Mouse (Mus musculus): ENCODE data around the gene Foxq1. TPM values are rescaled to one million over a fixed set of nuclear protein-coding genes. Genes with fewer than 3 reads are reported as not detected.

The Foxq1 gene
- polyA plus RNA-seq (2012; ENCODE audit: insufficient read depth, insufficient read length, missing spikeins): not detected in 2 replicates

DNA sequence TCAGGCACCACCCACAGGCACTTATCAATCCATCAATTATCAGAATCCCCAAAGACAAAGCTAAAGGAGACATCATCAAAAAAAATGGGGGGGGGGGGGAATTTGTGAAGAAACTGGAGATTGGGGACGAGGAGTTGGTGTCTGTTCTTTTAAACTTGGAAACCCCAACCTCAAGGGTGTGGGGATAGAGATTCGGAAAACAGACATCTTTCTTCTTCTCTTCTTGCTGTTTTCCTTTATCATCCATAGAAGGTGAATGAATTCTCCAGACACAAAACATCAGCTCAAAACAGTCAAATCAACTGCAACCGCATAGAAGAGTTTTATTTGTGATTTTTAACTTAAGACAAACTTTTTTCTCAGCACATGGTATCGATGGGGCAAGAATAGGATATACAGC is at the start of gene Foxq1:
Gene Foxq1, plus strand, starts transcription at position 301 of the 400 bp plus-strand sequence.
- Histone ChIP-seq H3K4me1 (ENCODE audit: control insufficient read depth, insufficient read depth, insufficient read length, low read length) (peaks cover 3% of the 10 kb centered on the region; the same call in 1 of the 2 replicates), H3K27ac (replicated peaks; ENCODE audit: low read depth, low read length) (no peak within 1 kb of the TSS), H3K4me3 (ENCODE audit: insufficient read depth, low read depth, low read length) (no peak within 1 kb of the TSS)

DNA sequence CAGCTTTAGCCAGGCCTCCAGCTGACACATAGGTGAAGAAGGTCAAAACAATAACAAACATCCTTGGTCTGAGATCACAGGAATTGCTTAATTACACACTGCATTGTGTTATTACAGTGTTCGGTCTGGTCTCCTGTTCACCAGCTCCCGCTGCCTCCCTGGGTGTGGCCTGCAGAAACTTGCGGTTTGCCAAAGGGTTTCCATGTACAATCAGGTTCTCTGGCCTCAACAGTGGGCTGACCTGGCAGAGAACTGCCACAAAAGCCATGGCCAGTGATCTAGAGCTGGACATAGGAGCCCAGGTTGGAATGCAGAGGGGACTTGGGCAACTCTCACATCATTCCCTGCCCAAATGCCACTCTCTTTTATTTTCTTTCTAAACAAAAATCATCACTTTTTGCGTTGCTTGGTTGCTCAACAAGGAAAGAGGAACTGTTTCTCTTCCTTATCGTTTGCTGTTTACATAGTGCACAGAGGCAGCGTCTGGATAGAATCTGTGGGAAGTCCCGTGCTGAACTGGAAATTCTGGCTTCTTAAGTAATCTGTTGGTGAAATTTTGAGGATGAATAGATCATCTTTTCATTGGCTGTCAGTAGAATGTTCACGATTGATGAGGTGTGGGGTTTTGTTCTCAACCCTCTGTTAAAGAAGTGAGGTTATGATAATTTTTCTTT is 49.3 kb upstream of the Foxq1 start:
- H3K4me1 ChIP-seq (ENCODE audit: control insufficient read depth, insufficient read depth, insufficient read length, low read length): no peaks in the 10 kb centered on the region
- H3K4me3 ChIP-seq (ENCODE audit: insufficient read depth, low read depth, low read length): no peak overlapping the region
- H3K27ac ChIP-seq (replicated peaks; ENCODE audit: low read depth, low read length): no peak overlapping the region

DNA sequence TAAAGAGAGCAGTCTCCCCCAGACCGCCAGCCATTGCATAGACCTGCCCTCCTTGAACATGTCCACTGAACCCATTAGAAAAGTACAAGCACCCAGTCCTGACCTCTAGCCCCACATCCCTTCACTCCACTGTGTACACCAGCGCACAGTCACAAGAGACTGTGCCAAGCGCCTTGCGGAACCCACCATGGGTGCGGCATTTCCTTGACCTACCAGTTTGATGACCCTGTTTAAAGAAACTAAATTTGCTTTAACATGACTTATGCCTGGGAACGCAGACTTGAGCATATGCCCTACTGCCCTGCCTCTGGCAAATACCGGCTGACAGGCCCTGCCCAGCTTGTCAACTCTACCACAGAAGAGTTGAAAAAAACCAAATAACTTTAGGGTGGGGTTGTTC is 40.7 kb upstream of the Foxq1 start:
- H3K4me1 ChIP-seq (ENCODE audit: control insufficient read depth, insufficient read depth, insufficient read length, low read length): no peaks in the 10 kb centered on the region
- H3K4me3 ChIP-seq (ENCODE audit: insufficient read depth, low read depth, low read length): no peak overlapping the region
- no peak overlapping the region for H3K27ac ChIP-seq (replicated peaks; ENCODE audit: low read depth, low read length)

DNA sequence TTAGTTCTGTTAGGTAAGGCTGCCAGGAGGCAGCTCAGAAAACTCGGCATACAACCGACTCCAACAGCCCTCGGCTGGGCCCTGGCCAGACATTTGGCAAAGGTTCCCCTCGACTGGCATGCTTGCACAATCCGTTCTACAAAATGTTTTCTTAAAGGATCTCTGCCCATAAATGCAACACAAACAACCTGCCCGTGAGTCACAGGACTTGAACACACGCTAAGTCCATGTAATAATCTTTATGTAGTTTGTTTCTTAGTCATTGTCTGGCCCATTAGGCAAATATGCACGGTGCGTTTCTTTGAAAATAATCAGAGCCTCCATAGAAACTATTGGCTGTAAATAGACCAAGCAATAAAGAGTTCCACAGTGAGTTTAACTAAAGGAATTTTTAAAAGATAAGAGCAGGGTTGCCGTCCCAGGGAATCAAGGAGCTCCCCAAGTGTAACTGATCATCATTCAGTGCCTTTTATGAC is 37.5 kb upstream of the Foxq1 start:
- Histone ChIP-seq H3K4me3 (ENCODE audit: insufficient read depth, low read depth, low read length) (no peak overlapping the region), H3K4me1 (ENCODE audit: control insufficient read depth, insufficient read depth, insufficient read length, low read length) (no peaks in the 10 kb centered on the region), H3K27ac (replicated peaks; ENCODE audit: low read depth, low read length) (no peak overlapping the region)

DNA sequence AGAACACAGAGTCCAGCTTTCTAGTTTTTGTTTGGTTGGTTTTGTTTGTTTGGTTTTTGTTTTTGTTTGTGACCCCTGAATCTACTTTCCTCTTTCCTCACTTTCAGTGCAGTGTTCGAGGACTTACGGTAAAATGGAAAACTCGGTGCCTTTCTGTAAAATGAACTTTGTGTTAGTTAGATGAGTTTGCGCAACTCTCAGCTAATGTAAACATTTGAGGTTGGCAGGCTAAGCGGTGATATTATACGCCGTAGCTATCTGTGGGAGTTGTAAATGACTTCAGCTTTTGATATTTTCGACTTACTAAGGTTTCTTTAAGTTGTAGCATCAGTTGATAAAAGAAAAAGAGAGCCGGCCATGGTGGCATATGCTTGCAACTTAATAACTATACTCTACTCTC is 37.0 kb upstream of the Foxq1 start:
- no peak overlapping the region for H3K4me3 ChIP-seq (ENCODE audit: insufficient read depth, low read depth, low read length)
- no peaks in the 10 kb centered on the region for H3K4me1 ChIP-seq (ENCODE audit: control insufficient read depth, insufficient read depth, insufficient read length, low read length)
- H3K27ac ChIP-seq (replicated peaks; ENCODE audit: low read depth, low read length): no peak overlapping the region

DNA sequence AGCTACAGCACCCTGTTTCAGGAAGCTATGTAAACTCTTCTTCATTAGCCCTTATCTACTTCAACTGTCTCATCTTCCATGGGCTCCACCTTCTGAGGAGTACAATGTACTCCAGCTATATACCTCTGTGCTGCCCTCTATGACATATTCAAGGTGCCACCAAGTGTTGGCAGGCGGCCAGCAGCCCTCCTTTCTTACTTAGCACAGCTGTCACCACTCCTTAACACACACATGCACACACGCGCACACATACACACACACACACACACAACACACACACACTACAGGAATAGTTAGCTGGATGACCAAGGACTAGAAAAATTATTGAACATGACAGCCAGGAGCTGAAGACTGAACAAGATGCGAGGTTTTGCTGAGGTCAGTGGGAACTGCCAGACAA is 31.0 kb upstream of the Foxq1 start:
- Histone ChIP-seq H3K27ac (replicated peaks; ENCODE audit: low read depth, low read length) (no peak overlapping the region), H3K4me3 (ENCODE audit: insufficient read depth, low read depth, low read length) (no peak overlapping the region), H3K4me1 (ENCODE audit: control insufficient read depth, insufficient read depth, insufficient read length, low read length) (no peaks in the 10 kb centered on the region)

DNA sequence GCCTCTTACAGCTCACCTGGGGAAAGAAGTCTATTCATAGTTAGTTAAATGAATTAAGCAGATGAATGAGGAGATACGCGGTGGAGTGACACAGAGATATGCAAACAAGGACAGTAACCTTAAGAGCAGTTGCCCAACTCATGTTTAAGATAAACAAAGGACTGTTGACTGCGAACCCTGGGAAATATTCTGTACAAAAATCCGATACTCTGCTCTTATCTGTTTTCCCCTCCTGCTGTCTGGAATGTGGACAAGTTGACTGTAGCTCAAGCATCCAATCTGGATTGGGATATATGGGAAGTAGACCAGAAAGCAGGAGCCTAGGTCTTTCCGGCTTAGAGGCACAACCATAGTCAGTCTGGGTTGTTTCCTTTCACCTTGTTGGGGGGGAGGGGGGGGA is 24.7 kb upstream of the Foxq1 start:
- H3K27ac ChIP-seq (replicated peaks; ENCODE audit: low read depth, low read length): no peak overlapping the region
- H3K4me3 ChIP-seq (ENCODE audit: insufficient read depth, low read depth, low read length): no peak overlapping the region
- H3K4me1 ChIP-seq (ENCODE audit: control insufficient read depth, insufficient read depth, insufficient read length, low read length): no peaks in the 10 kb centered on the region

DNA sequence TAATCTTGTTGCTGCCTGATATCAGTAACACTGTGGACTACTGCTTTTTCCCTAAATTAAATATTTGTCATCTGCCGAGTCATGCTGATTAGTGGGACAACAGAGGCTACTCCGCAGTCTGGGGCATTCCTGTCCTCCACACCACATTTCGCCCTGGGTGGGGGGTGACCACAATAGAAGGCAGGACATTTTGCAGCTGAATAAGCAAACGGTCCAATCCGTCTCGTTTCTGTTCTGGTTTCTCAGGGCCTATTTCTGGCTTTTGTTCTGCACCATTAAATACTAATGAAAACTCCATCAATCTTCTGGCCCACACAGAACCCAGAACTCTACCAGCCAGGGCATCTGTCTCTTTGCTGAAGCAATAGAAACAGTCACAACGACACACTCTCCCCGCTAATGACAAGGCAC is 24.3 kb upstream of the Foxq1 start:
- no peaks in the 10 kb centered on the region for H3K4me1 ChIP-seq (ENCODE audit: control insufficient read depth, insufficient read depth, insufficient read length, low read length)
- no peak overlapping the region for H3K4me3 ChIP-seq (ENCODE audit: insufficient read depth, low read depth, low read length)
- no peak overlapping the region for H3K27ac ChIP-seq (replicated peaks; ENCODE audit: low read depth, low read length)

DNA sequence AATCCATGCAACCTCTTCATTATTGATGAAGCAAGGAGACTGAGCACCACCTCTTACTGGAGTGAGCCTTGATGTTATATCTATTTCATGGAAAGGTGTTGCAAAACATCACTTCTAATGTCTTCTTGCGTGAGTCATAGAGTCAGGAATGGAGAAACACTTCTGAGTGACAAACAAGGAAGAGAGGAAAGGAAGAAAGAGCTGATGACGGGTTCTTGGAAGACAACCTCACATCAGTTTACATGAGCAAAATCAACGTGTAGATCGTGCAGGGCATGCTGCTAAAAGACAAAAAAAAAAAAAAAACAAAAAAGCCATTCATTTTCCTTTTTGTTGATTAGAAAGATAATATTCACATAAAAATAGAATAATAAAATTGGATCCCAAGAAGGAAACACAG is 21.2 kb upstream of the Foxq1 start:
- Histone ChIP-seq H3K27ac (replicated peaks; ENCODE audit: low read depth, low read length) (no peak overlapping the region), H3K4me1 (ENCODE audit: control insufficient read depth, insufficient read depth, insufficient read length, low read length) (no peaks in the 10 kb centered on the region), H3K4me3 (ENCODE audit: insufficient read depth, low read depth, low read length) (no peak overlapping the region)

DNA sequence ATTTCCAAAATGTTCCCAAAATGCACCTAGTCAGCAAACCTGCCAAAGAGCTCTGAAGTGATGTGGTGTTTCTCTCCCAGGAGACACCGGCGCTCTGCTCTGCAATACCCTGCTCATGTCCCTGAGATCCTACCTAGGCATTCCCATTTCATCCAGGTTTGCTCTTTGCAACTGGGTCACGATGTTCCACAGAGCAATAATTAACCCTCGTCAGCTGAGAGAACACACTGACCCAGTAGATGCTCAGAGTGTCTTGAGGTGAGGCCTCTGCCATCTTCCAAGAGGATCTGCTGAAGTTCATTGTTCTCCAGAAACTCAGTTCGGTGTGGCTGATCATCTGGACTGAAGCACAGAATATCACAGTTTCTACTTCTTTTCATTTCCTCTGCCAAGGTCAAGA is 12.9 kb upstream of the Foxq1 start:
- no peak overlapping the region for H3K4me3 ChIP-seq (ENCODE audit: insufficient read depth, low read depth, low read length)
- no peaks in the 10 kb centered on the region for H3K4me1 ChIP-seq (ENCODE audit: control insufficient read depth, insufficient read depth, insufficient read length, low read length)
- H3K27ac ChIP-seq (replicated peaks; ENCODE audit: low read depth, low read length): no peak overlapping the region

DNA sequence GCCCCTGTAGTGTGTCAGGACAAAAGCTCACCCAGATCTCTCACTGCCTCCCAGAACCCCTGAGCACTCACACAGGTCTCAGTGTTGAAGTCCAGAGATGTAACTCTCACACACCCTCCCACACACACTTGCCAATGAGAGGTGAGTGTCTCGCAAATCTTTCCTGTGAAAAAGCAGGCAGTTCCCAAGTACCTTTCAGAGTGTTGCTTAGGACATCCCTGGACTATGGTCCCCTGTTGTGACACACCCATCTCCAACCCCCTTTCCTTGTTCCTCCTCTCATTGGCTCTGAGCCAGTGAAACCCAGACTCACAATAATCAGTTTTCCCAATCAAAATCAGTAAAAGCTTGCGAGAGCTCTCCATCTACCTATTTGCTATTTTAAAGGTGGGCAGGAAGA is 9.2 kb upstream of the Foxq1 start:
- Histone ChIP-seq H3K4me3 (ENCODE audit: insufficient read depth, low read depth, low read length) (no peak overlapping the region), H3K4me1 (ENCODE audit: control insufficient read depth, insufficient read depth, insufficient read length, low read length) (no peaks in the 10 kb centered on the region), H3K27ac (replicated peaks; ENCODE audit: low read depth, low read length) (no peak overlapping the region)

DNA sequence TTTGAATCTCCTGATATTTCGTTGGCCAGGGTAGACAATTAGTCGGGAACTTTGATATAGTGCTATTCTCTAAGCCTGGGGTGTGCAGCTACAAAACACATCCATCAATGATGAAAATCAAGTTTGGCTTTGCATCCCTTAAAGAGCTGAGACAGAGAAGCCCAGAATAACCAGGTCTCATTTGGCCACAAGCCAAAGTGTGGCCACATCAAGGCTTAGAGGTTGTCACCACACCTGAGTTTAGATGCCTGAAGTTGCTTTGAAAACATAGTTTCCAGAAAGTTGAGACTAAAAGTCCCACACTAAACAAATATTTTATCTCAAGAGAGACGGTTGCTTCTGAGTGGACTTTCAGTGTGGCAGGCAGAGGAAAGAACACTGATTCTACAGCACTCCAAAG is 8.7 kb upstream of the Foxq1 start:
- H3K27ac ChIP-seq (replicated peaks; ENCODE audit: low read depth, low read length): no peak overlapping the region

DNA sequence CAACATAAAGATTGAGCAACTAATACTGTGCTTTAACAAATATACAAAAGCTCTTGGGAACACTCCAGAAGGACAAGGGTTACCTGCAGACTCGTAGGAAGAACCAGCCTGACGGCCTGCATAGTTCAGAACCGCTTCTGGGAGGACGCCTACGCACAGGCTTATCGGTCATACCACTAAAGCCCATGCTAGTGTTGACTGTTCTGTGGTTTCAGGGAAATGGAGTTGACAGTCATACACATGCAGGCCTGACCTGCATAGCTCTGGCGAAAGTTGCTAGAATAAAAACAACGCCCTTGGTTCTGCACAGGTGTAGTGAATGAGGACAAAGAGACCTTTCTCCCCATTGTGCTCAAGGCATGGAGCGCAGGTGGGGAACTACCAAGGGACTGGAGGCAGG is 8.3 kb upstream of the Foxq1 start:
- Histone ChIP-seq H3K4me3 (ENCODE audit: insufficient read depth, low read depth, low read length) (no peak overlapping the region), H3K4me1 (ENCODE audit: control insufficient read depth, insufficient read depth, insufficient read length, low read length) (no peaks in the 10 kb centered on the region), H3K27ac (replicated peaks; ENCODE audit: low read depth, low read length) (no peak overlapping the region)

More for the DNA sequence above, 8.7 kb upstream of the Foxq1 start:
- Histone ChIP-seq H3K4me1 (ENCODE audit: control insufficient read depth, insufficient read depth, insufficient read length, low read length) (no peaks in the 10 kb centered on the region), H3K4me3 (ENCODE audit: insufficient read depth, low read depth, low read length) (no peak overlapping the region)

DNA sequence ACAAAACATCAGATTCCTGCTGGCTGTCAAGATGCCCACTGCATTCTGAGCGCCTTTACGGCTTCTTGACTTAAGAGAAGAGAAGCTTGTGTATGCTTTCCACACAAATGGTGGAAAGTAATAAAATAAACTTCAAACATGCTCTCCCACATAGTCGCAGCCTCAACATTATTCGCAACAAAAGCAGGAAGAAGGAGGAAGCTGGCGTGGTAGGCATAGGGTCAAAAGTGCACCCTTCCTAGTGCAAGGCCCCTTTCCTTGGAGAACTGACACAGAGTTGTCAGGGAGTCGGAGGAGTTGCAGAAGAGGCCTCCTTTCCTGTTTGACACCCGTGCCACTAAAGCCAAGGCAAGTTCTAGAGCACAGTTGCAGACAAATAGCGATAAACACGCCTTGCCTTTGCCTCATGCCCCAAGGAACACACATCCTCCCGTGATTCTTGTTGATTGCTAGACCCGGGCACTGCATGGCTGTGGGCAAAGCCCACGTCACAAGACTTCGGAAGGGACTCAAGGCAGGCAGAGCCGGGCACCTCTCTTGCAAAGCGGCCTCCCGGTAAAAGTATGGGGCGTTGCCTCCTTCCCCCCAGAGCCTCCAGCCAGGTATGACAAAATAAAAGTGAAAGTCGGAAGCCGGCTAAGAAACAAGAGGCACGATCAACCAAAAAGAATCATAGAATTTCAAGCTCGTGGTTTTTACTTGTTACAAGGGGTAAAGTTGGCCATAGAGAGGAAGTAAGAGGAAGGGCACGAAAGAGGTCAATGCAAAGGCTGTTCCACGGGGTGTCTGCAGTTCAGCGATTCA is 1.2 kb downstream of the Foxq1 start:
- Histone ChIP-seq H3K4me1 (ENCODE audit: control insufficient read depth, insufficient read depth, insufficient read length, low read length) (peaks cover 3% of the 10 kb centered on the region; the same call in 1 of the 2 replicates), H3K27ac (replicated peaks; ENCODE audit: low read depth, low read length) (no peak overlapping the region)

DNA sequence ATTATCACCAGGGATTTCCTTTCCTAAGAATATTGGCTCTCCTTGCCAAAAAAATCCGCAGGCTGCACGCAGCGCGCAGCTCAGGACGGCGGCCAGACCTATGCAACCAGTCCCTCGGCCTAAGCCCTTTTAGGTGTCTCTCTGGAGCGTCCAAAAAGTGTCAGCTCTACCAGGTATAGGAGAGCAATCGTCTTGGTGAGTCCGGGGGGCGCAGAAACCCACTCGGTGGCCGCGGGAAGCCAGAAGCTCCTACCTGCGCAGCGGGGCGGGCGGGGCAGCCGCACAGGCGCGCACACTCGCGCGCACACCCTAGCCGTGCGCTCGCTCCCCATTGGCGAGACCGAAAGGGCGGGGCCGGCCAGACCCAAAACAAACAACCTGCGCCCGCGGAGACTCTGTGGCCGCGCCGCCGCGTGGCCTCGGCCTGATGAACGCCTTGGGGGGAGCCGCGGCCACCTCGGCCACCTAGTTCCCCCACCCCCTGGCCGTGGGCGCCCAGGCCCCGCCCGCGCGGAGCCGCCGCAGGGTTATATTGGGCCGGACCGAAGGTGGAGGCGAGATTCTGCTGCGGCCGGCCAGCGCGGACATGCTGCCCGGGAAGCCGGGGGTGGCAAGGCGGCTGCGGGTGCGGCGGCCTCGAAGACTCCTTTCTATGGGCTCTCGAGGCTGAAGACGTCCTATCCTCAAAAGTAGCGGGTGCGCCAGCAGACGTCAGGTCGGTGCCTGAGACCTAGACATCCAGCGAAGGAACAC is 2.0 kb downstream of the Foxq1 start:
- Histone ChIP-seq H3K27ac (replicated peaks; ENCODE audit: low read depth, low read length) (no peak overlapping the region), H3K4me1 (ENCODE audit: control insufficient read depth, insufficient read depth, insufficient read length, low read length) (peaks cover 3% of the 10 kb centered on the region; the same call in 1 of the 2 replicates), H3K4me3 (ENCODE audit: insufficient read depth, low read depth, low read length) (peak overlapping the region; percentile 63)

More for the DNA sequence above, 1.2 kb downstream of the Foxq1 start:
- H3K4me3 ChIP-seq (ENCODE audit: insufficient read depth, low read depth, low read length): peak overlapping the region; percentile 63
